Mouse (Mus musculus) MEL-GATA-1-ER (cell line): ENCODE data around the gene Psmc3.
"Not testable (repeated sequence)": the region's sequence is repeated elsewhere in the genome, so short reads cannot be mapped to it uniquely, and the experiment has no call there.

Experiments used
- DNase-seq: peaks from one replicate; pipeline ENCODE4 v3.0.0-alpha.2; 2012; ENCODE audit warnings: low read depth; ENCODE audit errors: extremely low read depth

Gene Psmc3

DNA sequence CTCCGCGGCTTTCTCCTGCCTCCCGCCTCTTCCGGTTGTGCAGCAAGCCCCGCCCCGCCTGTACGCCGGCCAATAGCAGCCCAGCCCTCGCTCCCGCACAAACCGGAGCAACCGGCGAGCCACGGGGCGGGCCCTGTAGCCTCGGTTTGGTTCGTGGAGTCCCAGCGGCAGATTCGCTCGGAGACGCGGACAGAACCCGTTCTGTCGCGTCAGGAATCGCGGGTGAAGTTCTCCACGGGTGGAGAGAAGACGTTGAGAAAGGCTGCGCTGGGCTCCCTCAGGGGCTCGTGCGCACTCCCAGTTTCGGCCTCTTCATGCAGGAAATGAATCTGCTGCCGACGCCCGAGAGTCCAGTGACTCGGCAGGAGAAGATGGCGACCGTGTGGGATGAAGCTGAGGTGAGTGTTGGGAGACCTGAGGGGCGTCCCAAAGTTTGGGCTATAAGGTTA, at the start of gene Psmc3:
TSS of gene Psmc3 (plus strand) at position 76 of the 449 bp plus-strand sequence.
- DNase-seq: peak; percentile 83

- no peak for DNase-seq
Measured at GRCm38 (mm10) chr2:91008536-91008935, 45.3 kb upstream of the Psmc3 start.

DNA sequence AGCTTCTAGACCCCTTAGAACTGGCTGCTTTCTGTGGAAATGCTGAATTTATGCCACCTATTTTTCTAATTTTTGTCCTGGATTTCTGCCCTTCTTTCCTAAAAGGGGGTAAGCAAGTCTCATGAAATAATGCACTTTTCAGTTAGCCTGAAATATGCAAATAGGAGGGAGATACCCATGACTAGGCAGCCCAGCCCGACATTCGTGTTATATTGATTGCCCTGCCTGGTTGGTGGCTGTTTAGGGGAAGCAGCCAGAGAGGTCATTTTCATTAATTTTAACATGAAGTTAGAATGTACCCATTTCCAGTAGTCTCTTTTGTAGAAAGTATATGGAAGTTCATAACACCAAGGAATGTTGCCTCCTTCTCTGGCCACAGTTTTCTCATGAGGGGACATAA, 39.9 kb upstream of the Psmc3 start:
- DNase-seq: no peak

DNA sequence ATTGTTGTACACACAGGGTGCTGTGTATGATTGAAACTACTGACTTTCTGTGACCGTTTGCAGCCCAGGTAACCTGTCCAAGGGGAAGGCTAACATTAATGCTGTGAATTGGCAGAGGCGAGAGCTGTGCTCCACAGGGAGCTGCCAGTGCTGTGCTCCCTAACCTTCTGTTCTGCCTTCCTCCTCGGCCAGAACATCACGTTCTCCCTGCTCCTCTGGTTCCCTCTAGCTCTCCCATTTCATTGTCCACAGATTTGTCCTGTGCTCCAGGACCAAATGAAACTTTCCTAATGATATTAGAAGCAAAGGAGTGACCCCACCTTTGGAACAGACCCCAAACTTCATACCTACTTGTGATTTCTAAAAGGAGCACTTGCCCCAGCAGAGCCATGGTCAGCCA, 38.4 kb upstream of the Psmc3 start:
- no peak for DNase-seq

GRCm38 (mm10) chr2:91018061-91018788, 35.6 kb upstream of the Psmc3 start:
- no peak for DNase-seq

- DNase-seq: no peak
Measured at GRCm38 (mm10) chr2:91019911-91020310, 33.9 kb upstream of the Psmc3 start.

DNA sequence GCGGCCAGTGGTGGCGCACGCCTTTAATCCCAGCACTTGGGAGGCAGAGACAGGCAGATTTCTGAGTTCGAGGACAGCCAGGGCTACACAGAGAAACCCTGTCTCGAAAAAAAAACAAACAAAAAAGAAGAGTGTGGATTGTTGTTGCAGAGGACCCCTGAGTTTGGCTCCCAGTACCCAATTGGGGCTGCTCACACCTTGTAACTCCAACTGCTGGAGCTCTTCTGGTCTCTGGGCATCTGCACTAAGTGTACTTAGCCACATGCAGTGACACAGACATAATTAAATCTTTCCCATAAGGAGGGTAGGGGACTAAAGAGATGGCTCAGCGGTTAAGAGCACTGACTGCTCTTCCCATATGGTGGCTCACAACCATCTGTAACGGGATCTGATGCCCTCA, 31.5 kb upstream of the Psmc3 start:
- not testable (repeated sequence) for DNase-seq

GRCm38 (mm10) chr2:91023131-91023530, 30.7 kb upstream of the Psmc3 start:
- DNase-seq: no peak

DNA sequence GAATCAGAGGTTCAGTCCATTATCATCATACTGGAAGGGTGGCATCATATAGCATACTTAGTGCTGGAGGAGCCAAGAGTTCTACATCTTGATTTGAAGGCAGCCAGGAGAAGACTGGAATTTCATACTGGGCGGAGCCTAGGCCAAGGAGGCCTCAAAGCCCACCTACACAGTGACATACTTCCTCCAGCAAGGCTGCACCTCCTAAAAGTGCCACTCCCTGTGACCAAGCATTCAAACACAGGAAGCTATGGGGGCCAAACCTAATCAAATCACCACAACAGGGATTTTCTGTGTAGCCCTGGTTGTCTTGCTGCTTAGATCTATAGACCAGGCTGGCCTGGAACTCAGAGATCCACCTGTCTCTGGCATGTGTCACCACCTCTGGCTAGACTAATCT, 29.9 kb upstream of the Psmc3 start:
- no peak for DNase-seq

GRCm38 (mm10) chr2:91025081-91025516, 28.7 kb upstream of the Psmc3 start:
- no peak for DNase-seq

- DNase-seq: peak; percentile 28
Measured at GRCm38 (mm10) chr2:91026491-91026890, 27.3 kb upstream of the Psmc3 start.

DNA sequence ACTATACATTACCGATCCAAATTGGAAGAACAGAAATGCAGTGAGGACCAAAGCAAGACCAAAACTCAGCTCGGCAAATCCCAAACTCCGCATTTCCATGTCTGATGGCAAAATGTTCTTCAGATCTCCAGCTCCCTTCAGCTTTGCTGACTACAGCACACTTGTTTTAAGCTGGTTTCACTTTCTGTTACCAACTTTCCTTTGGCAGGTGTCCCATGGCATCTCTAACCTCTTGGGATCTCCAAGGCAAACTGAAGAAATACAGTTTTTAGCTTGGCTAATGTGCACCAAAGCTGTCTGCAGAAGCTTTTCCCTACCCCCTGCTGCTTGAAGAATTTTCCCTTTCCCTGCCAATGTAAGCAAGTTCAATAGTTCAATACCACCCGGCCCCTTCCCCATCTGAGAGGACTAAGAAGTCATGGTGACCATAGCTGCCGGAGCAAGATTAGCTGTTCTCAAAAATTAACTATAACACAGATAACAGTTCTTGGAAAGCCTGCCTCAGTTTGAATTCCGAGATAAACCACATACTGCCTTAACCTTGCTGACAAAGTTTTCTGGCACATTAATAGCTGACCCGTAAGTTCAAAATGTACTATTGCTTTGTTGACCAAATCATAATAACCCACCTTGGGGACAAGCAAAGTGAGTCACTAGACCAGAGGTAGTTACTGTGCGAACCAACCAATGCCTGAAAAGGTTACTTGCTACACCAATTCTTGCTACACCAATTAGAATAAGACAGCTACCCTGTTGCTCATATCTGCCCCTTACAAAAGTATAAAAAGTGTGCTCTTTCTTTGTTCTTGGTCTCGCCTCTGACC, 26.2 kb upstream of the Psmc3 start:
- DNase-seq: peak; percentile 89

DNA sequence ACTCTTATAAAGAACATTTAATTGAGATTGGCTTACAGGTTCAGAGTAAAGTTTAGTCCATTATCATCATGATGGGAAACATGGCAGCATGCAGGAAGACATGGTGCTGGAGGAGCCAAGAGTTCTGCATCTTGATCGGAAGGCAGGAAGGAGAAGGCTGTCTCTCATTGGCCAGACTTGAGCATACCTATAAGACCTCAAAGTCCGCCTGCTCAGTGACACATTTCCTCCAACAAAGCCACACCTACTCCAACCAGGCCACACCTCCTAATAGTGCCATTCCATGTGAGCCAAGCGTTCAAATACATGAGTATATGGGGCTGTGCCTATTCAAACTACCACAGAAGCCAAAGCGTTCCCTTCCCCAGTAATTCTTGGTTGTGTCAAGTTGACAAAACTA, 22.6 kb upstream of the Psmc3 start:
- DNase-seq: no peak

GRCm38 (mm10) chr2:91033000-91033399, 20.8 kb upstream of the Psmc3 start:
- DNase-seq: no peak

- no peak for DNase-seq
Measured at GRCm38 (mm10) chr2:91035385-91035784, 18.4 kb upstream of the Psmc3 start, which contains the start of gene Rapsn. TSS of gene Rapsn (plus strand) at chr2:91035620.

DNA sequence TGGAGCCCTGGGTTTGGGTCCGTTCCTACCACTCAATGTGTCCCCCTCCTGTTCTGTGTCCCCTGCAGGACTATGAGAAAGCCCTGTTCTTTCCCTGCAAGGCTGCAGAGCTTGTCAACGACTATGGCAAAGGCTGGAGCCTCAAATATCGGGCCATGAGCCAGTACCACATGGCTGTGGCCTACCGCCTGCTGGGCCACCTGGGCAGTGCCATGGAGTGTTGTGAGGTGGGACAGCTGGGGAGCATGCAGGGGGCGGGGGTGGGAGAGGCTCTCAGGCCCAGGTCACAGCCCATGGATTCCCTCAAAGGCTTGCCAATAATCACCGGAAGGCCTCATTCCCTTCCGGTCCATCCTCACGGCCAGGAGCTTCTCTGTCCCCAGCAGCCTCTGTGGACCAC, 12.0 kb upstream of the Psmc3 start:
- no peak for DNase-seq

DNA sequence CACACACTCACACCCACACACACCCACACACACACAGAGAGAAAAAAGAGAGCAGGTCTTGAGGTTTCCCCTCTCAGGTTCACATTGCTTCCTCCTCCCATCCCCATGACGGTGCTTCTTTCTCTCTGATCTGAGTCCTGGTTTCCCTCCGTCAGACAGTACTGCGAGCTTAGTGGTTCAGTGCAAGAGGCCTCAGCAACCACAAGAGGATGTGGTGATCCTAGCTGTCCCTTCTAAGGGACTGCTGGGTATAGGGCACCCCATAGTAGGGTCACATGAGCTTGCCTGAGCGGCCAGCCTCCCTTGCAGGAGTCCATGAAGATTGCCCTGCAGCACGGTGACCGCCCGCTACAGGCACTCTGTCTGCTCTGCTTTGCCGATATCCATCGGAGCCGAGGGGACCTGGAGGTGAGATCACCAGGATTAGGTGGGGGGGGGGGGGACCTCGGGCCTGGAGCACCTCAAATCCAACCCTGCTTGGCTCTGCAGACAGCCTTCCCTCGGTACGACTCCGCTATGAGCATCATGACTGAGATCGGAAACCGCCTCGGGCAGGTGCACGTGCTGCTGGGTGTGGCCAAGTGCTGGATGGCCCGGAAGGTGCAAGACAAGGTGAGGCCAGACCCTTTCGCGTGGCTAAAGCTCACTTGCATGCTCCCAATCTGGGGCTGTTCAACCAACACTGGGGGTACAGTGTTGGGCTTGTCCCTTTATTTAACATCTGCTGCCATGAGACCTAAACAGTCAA, 11.0 kb upstream of the Psmc3 start:
- DNase-seq: no peak

GRCm38 (mm10) chr2:91044727-91045126, 9.1 kb upstream of the Psmc3 start:
- DNase-seq: no peak

DNA sequence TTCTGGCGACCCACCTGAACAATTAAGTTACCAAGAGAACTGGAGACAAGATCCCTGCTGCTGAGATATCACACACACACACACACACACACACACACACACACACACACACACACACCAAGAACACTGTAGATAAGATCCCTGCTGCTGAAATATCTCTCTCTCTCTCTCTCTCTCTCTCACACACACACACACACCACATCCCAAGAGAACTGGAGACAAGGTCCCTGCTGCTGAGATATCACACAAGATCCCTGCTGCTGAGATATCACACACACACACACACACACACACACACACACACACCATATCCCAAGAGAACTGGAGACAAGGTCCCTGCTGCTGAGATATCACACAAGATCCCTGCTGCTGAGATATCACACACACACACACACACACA, 8.0 kb upstream of the Psmc3 start:
- not testable (repeated sequence) for DNase-seq

- DNase-seq: no peak
Measured at GRCm38 (mm10) chr2:91047359-91047758, 6.5 kb upstream of the Psmc3 start.

DNA sequence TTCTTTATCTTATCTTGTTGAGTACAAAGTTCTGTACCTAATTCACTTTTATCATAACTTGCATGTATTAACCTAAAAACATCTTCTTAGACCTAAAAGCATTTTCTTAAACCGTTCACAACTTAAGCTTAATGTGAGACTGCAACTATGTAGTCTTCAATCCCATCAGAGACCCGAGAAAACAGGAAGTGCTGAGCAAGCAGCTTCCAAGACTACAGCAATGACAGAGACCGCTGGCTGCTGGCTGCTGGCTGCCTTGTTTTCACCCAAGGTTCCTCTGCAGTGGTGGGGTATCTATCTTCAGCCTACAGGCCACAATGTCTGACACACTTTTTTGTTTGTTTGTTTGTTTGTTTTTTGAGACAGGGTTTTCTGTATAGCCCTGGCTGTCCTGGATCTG, 1.9 kb upstream of the Psmc3 start:
- DNase-seq: no peak

DNA sequence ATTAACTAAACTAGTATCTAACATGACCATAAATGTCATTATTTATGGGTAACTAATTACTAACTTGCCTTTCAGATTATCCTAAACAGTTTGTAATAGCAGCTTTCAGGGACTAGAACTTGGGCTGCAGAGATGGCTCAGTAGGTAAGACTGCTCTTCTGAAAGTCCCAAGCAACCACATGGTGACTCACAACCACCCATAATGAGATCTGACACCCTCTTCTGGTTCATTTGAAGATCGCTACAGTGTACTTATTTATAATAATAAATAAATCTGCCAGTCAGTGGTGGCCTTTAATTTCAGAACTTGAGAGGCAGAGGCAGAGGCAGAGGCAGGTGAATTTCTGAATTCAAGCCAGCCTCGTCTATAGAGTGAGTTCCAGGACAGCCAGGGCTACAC, 1.1 kb upstream of the Psmc3 start:
- no peak for DNase-seq
